Mouse (Mus musculus) thymus, postnatal 36 days (tissue): ENCODE measurements around the gene Prune1.
"Not testable (repeated sequence)": the region's sequence is repeated elsewhere in the genome, so short reads cannot be mapped to it uniquely, and the experiment has no call there.

ENCODE experiments used
- DNase-seq, 2 experiments: peaks; one replicate each; pipeline ENCODE4 v3.0.0; 2022; ENCODE audit warnings: mixed read lengths in 2 of 2

Prune1 gene

GRCm38 (mm10) chr3:95235386-95236301, 46.2 kb downstream of the Prune1 start:
- DNase-seq = no peak

DNA sequence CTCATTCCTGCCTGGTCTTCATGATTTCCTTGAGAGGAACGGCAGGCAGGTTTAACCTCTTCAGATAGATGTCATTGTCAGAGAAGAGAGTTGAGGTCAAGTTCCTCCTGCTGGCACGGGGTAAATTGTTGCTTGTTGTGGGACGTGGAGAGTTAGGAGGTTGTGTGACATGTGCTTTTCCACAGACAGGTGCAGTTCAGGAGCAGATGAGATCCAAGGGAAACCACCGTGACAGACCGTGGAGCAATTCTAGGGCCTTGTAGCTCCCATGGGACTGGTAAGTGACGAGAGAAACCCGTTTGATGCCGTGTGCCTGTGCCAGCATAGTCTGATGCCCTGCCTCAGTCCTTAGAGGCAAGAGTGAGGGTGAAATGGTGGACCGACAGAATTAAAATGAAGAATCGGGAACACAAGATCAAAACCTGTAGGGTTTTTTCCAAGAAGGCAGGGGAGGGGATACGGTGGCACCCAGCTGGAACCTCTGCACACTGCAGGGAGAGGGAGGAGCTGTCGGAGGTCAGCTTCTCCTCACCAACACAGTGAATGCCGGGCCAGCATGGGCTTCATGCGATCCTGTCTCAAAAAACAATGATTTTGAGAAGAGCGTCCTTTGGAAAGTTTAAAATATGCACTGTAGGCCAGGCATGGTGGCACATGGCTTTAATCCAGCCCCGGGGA, 48.4 kb downstream of the Prune1 start:
- no peak for DNase-seq

GRCm38 (mm10) chr3:95232771-95233170, 49.1 kb downstream of the Prune1 start:
- no peak for DNase-seq

GRCm38 (mm10) chr3:95231298-95232221, 50.3 kb downstream of the Prune1 start, which contains the start of gene Mllt11:
Gene Mllt11 (minus strand): TSS chr3:95232171.
- DNase-seq = peak in 1 of 2 experiments; percentile 78

DNA sequence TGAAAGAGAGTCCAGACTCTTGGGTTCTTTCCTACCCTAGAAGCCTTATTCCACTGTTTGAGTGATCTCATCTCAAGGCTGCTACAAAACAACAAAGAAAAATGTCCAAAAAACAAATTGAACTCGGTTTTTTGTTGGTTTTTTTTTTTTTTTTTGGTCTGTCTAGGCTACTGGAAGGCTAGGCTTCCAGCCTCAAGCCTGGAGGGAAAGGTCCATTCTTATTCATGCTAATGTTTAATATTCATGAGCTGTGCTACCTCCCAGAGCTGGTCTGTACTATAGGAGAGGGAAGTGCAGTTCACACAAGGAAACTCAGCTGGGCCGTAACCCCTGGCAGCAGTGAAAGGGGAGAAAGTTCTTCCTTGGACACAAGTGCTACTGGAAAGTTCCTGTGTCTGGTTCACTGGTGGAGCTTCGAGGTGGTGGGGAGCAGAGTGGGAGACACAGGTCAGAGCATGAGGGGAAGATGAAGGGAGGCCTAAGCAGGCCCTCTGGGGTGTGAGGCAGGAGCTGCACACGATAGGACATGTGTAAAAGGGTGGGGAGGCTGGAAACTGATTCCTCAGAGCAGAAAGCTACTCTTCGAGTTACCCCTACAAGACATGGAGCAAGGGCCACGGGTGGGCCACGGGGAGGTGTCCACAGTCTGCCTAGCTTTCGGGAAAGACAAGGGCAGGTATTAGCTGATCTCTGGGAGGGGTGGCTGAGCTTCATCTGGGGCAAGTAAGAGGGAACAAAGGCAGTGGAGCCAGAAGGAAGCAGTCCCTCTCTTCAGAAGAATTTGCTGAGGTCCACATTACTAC, 51.2 kb downstream of the Prune1 start:
- peak; percentile 47 to 68 for DNase-seq

DNA sequence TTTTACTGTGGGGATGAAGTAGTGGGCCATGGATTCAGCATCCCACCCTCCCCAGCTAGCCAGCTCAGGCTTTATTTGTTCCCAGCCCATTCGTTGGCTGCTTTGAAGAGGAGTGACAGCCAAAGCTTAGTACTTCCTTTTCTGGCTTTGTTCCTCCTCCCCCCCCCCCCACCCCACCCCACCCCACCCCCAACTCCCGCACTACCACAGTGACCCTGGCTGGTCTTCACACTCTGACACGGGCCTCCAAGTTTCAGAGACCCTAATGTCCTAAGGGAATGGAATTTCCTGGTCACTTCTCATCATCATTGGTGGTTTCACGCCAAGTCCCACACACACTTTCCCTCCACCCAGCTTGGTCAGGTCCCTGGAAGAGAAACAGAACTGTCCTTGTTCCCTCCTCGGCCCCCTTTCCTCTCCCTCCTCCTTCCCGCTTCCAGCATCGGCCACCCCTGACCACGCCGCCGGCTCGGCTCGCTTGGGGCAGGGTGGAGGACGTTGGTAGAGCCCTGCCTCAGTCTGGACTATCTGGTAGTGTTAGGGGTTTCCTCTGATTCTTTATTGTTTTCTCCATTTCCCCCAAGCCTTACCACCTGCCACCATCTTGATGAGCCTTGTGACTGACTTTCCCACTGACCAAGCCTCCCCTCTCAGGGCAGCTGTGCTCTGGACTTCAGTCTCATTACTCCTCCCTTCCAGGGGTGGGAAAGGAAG, 51.9 kb downstream of the Prune1 start:
- peak; percentile 44 to 53 for DNase-seq

- DNase-seq = peak; percentile 56 to 62
Measured at GRCm38 (mm10) chr3:95228894-95229780, 52.7 kb downstream of the Prune1 start.

DNA sequence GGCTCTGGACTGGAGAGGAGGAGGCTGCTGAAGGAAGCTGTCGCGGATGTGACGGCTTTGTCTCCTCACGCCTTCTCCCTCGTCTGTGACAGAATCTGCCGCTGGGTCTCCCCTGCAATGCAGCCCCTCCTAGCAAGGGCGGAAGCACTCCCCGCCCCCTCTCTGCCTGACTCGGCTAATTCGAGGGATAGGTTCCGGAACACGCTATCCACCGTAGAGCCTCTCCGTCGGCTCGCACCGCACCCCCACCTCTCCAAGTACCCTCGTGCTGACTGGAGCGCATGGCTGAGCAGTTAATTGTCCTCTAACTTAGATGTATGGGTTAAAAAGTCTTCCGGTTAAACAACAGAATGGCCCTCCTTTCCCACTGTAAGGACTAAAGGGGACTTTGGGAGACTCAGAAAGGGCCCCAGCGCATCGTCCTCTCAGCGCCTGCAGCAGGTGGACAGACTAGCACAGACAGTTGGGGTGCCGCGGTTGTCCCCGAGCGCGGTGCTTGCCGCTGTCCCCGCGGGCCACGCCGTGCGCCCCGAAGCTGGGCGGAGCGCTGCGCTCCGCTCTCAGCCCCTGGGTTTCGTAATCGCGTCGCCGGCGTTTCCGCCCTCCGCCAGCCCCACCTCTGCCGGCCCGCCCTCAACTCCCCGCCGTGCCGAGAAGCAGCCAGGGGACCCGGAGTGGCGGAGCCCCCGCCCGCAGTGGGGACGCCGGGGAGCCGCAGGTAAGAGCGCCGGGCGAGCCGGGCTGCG, 53.6 kb downstream of the Prune1 start, which contains the start of gene Cdc42se1:
Gene Cdc42se1, plus strand, starts transcription at position 585 of the 746 bp plus-strand sequence.
- peak; percentile 91 to 95 for DNase-seq

DNA sequence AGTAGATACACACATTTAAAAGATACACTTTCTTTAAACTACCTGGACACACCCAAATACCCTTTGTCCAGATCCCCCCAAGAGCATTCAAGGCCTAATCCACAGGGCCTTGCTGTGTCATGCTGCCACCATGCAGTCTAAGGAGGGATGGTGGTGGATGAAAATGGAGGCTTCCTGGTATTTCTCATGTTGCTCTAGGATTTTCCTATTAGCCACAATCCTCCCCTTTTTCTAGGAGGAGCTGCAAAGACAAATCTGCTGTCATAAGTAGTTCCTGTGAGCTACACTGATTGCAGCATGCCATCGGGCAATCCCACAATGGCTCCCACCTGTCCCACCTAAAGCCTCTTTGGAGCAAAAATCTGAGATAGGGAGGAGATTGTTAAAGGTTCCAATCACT, 54.7 kb downstream of the Prune1 start:
- DNase-seq = no peak

- no peak for DNase-seq
Measured at GRCm38 (mm10) chr3:95224295-95224694, 57.6 kb downstream of the Prune1 start.

DNA sequence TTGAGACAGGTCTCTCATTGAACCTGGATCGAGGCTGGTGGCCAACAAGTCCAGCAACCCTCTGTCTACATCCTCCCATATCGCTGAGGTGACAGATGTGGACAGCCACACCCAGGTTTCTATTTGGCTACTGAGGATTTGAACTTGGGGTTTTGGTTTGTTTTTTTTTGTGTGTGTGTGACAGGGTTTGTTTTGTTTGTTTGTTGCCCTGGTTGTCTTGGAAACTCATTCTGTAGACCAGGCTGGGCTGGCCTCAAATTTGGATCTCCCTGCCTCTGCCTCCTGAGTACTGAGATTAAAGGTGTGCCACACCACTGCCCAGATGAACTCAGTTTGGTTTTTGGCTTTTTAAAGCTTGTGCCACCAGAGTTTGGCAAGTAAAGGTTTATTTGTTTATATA, 58.8 kb downstream of the Prune1 start:
- DNase-seq = no peak

- peak in 1 of 2 experiments; percentile 33 for DNase-seq
Measured at GRCm38 (mm10) chr3:95218466-95219137, 63.3 kb downstream of the Prune1 start.

- DNase-seq = peak; percentile 96 to 97
Measured at GRCm38 (mm10) chr3:95217255-95218134, 64.4 kb downstream of the Prune1 start, which contains the start of gene Gabpb2. Gene Gabpb2 (minus strand): TSS chr3:95217916.

GRCm38 (mm10) chr3:95216655-95217254, 65.1 kb downstream of the Prune1 start:
- no peak for DNase-seq

DNA sequence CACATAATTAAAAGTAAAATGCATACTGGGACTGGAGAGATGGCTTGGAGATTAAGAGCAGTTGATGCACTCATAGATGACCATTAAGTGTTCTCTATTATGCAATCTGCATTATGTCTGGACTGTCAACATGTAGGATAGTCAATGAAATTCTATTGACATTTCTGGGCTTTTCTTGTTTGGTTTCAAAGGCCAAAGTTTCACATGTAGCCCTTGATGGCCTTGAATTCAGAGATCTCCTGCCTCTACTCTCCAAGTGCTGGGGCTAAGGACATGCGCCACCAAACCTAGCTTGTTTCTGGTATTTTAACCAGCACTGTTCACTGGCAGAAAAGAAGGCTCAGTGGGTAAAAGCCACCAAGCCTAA, 68.3 kb downstream of the Prune1 start:
- DNase-seq = no peak

- not testable (repeated sequence) for DNase-seq
Measured at GRCm38 (mm10) chr3:95212889-95213608, 68.8 kb downstream of the Prune1 start.
